Mouse (Mus musculus) kidney, adult 8-10 months (tissue): ENCODE results near the gene Cab39.
A peak's percentile ranks its signal among the peaks of the same experiment; 100 is the strongest.
"Not testable (repeated sequence)": the region's sequence is repeated elsewhere in the genome, so short reads cannot be mapped to it uniquely, and the experiment has no call there.

ENCODE experiments used
- DNase-seq, 2 experiments: peaks; one replicate each; pipeline ENCODE4 v3.0.0; 2022

Cab39 gene

GRCm38 (mm10) chr1:85791476-85791875 lies 1.8 kb upstream of the Cab39 start:
- DNase-seq = no peak

- peak; percentile 54 to 56 for DNase-seq
These were observed 998 bp downstream of the Cab39 start for GRCm38 (mm10) chr1:85794106-85794771.

- no peak for DNase-seq
These were observed 2.0 kb downstream of the Cab39 start for GRCm38 (mm10) chr1:85795196-85795595.

GRCm38 (mm10) chr1:85799776-85800175 lies 6.5 kb downstream of the Cab39 start:
- no peak for DNase-seq

- no peak for DNase-seq
These were observed 9.3 kb downstream of the Cab39 start for GRCm38 (mm10) chr1:85802517-85802916.

- no peak for DNase-seq
These were observed 11.3 kb downstream of the Cab39 start for GRCm38 (mm10) chr1:85804551-85804950.

- no peak for DNase-seq
These were observed 16.0 kb downstream of the Cab39 start for GRCm38 (mm10) chr1:85809256-85809655.

- peak; percentile 8 to 26 for DNase-seq
These were observed 17.1 kb downstream of the Cab39 start for GRCm38 (mm10) chr1:85810343-85810742.

- no peak for DNase-seq
These were observed 17.5 kb downstream of the Cab39 start for GRCm38 (mm10) chr1:85810787-85811186.

GRCm38 (mm10) chr1:85814213-85814612 lies 21.0 kb downstream of the Cab39 start:
- not testable (repeated sequence) for DNase-seq

GRCm38 (mm10) chr1:85818121-85818520 lies 24.9 kb downstream of the Cab39 start:
- DNase-seq = no peak

GRCm38 (mm10) chr1:85819695-85820094 lies 26.5 kb downstream of the Cab39 start:
- DNase-seq = no peak

GRCm38 (mm10) chr1:85822239-85822638 lies 29.0 kb downstream of the Cab39 start:
- DNase-seq = no peak

GRCm38 (mm10) chr1:85824905-85825304 lies 31.7 kb downstream of the Cab39 start:
- DNase-seq = no peak

GRCm38 (mm10) chr1:85827166-85827565 lies 33.9 kb downstream of the Cab39 start:
- no peak for DNase-seq

GRCm38 (mm10) chr1:85829016-85829415 lies 35.8 kb downstream of the Cab39 start:
- DNase-seq = no peak

GRCm38 (mm10) chr1:85838056-85838455 lies 44.8 kb downstream of the Cab39 start:
- no peak for DNase-seq

GRCm38 (mm10) chr1:85839356-85839755 lies 46.1 kb downstream of the Cab39 start:
- no peak for DNase-seq

- no peak for DNase-seq
These were observed 46.5 kb downstream of the Cab39 start for GRCm38 (mm10) chr1:85839790-85840189.

GRCm38 (mm10) chr1:85840421-85840820 lies 47.2 kb downstream of the Cab39 start:
- no peak for DNase-seq

GRCm38 (mm10) chr1:85842251-85842650 lies 49.0 kb downstream of the Cab39 start:
- no peak for DNase-seq

GRCm38 (mm10) chr1:85843291-85843863 lies 50.1 kb downstream of the Cab39 start:
- DNase-seq = no peak

GRCm38 (mm10) chr1:85844981-85845380 lies 51.7 kb downstream of the Cab39 start:
- DNase-seq = no peak

GRCm38 (mm10) chr1:85845476-85845875 lies 52.2 kb downstream of the Cab39 start:
- DNase-seq = no peak

GRCm38 (mm10) chr1:85849016-85849415 lies 55.8 kb downstream of the Cab39 start:
- no peak for DNase-seq
